Mouse (Mus musculus) B cell, adult 2 months (primary cell): Measurements from ENCODE around the gene Babam1.
"Not testable (repeated sequence)": the region's sequence is repeated elsewhere in the genome, so short reads cannot be mapped to it uniquely, and the experiment has no call there.

Experiments
- DNase-seq, 2 experiments: peaks; one replicate each; pipeline ENCODE4 v3.0.0; 2022

Babam1 gene

DNA sequence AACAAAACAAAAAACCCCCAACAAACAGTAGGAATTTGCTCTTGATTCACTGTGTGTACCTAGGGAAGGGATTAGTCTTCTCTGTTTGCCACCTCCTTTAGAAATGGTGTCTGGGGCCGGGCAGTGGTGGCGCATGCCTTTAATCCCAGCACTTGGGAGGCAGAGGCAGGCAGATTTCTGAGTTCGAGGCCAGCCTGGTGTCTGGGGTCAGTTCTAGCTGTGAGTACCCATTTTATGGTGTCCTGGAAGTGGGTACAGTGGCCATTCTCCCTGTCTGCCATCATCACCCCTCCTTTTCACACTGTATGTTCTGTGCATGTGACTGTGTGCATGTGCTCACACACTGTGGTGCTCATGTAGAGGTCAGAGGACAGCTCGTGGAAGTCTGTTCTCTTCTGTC, 11.6 kb downstream of the Babam1 start:
- DNase-seq: no peak

DNA sequence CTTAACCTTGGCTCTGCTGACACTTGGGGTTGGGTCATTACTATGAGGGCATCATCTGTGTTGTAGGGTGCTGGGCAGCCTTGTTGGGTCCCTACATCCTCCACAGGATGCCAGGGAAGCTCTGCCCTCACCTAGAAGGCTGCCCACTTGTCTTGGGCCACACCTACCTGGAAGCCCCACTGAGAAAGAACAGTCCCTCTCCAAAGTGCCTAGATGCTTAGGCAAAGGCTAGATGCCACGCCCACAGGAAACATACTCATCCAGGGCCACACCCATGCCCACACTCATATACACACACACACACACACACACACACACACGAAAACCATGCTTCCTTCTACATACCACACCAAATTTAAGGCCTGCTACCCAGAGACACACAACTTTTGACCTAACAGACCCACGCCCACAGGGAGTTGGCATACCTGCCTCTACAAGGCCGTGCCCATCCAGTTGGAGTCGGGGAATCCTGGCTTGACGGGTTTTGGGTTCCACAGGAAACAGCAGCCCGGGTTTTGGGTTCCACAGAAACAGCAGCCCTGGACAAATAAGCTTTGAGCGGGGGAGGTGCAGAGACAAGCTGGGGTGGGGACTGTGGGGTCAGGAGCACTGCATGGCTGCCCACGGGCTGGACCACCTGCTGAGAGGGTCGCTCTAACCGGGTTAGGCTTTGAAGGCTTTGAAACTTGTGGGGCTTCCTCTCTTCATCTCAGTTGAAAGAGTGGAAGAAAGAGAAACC, 15.0 kb downstream of the Babam1 start:
- DNase-seq: no peak

DNA sequence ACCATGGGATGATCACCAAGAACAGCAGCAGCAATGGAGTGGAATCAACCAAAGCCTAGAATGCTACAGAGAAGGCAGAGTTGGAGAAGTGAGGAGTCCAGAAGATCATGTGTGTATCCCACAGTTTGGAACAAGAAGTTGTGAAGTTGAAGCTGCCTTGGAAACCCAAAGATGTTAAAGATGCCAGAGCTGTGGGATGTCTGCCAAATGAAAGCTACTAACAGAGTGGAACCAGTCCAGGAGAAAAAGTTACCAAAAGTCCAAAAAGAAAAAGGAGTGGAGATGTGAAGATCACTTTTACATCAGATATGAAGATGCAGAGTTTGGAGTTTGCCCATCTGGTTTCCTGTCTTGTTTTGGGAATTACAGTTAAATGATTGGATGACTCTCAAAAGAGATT, 25.5 kb downstream of the Babam1 start:
- no peak for DNase-seq

DNA sequence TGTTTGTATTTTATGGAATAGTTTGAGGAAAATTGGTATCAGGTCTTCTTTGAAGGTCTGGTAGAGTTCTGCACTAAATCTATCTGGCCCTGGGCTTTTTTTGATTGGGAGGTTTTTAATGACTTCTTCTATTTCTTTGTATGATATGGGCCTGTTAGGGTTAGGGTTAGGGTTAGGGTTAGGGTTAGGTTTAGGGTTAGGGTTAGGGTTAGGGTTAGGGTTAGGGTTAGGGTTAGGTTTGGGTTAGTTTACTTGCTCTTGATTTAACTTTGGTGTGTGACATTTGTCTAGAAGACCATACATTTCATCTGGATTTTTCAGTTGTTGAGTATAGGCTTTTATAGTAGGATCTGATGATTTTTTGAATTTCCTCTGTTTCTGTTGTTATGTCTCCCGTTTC, 36.3 kb downstream of the Babam1 start:
- DNase-seq: not testable (repeated sequence)

DNA sequence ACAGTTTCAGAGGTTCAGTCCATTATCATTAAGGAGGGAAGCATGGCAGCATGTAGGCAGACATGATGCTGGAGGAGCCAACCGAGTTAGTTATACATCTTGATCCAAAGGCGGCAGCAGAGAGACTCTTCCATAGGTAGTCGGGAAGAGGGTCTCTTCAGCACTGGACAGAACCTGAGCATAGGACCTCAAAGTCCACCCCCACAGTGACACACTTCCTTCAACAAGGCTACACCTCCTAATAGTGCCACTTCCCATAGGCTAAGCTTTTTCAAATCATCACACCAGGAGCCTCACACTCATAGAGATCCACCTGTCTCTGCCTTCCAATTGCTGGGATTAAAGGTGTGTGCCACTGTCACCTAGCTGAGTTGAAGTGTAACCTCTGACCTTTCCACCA, 40.4 kb downstream of the Babam1 start:
- no peak for DNase-seq

DNA sequence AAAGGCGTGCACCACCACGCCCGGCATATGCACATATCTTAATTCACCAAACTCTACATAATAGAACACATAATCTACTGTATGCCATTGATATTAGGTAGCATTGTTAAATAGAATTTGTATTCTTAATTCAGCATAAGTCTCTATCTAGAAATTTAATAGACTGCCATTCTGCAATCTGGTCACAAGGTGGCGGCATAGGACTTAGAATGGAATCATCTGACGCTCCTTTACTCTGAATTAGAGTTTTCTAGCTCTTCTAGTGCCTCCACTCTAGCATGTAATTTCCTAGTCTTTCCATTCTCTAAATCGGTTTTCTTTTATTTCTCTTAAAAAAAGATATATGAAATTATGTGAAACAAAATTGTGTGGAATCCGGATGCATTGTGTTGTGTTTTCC, 44.7 kb downstream of the Babam1 start:
- DNase-seq: peak; percentile 82 to 84

DNA sequence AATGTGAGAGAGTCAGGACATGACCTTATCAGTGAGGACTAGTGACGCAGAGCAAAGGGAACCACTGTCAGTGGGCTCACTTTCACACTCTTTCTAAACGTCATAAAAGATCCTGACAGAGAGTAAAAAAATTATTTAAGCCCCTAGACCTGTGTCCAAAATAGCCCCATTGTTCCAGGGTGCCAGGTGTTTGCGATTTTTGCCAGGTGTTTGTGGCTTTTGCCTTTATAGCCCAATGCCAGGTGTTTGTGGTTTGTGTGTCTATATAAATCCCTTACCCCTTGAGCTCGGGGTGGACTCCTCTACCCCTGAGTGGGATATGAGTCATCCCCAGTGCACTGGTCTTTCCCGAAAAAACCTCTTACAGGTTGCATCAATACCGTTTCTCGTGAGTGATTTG, 48.4 kb downstream of the Babam1 start:
- DNase-seq: no peak

DNA sequence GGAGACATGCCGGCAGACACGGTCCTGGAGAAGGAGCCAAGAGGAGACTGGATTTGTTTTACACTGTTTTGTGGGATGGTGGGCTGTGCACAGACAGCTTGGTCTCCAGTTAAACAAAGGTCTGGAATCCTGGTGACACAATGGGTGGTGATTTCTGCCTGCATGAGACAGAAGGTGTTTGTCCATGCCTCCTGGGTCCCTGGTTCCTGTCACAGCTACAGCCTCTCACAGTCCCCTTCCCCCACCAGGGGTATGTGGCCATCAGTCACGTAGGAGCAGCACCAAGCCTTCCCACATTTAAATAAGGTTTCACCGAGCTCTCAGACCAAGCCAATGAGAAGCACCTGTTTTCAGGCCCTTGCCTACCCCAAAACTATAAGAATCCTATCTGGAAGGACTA, 54.7 kb downstream of the Babam1 start:
- DNase-seq: no peak

DNA sequence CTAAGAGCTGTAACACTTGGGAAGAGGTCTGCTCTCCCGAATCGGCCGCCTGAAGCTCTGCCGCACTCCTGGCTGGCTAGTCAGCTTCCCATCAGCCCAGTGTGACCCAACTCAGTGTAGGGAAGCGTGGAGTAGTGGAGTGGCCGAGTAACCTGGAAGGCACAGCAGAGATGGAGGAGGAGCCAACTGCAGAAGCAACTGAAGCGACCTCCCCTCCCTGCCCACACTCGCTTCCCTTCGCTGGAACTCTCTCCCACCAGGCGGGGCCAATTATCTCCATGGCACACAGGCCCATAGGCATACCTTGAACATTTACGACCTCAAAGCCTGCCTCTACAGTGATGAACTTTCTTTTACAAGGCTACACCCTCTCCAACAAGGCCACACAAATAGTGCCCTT, 55.1 kb downstream of the Babam1 start:
- no peak for DNase-seq

DNA sequence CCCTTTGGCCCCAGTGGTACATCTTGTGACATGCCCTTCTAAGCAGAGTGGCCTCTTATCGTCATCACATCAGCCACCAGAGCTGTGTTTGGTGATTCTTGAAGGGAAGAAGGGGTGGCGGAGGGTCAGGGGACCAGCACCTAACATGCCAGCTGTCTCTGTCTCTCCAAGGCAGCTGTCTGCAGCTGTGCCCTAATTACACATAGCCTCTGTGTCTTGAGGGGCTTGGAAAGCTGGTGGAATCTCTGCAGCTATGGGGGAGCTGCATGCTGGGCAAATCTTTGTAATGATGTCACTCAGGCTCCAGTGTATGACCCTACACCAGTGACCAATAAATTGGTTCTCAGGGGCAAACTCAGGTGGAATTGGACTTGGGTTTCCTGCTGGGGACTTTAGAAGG, 56.0 kb downstream of the Babam1 start:
- no peak for DNase-seq
